Mouse (Mus musculus) CD8-positive naive resting alpha-beta T cell, adult 2 months (primary cell): ENCODE results near the gene Hspa5.
"Not testable (repeated sequence)": the region's sequence is repeated elsewhere in the genome, so short reads cannot be mapped to it uniquely, and the experiment has no call there.

Experiments used
- DNase-seq, 2 experiments: peaks; one replicate each; pipeline ENCODE4 v3.0.0; 2022; ENCODE audit warnings: low read depth in 2 of 2, low spot score in 2 of 2

Hspa5 gene

GRCm38 (mm10) chr2:34805364-34805950 is 33.7 kb downstream of the Hspa5 start:
- DNase-seq = no peak

GRCm38 (mm10) chr2:34808057-34808456 is 36.3 kb downstream of the Hspa5 start:
- DNase-seq = no peak

GRCm38 (mm10) chr2:34809568-34809967 is 37.8 kb downstream of the Hspa5 start:
- no peak for DNase-seq

- no peak for DNase-seq
These were observed 39.0 kb downstream of the Hspa5 start for GRCm38 (mm10) chr2:34810775-34811174.

- DNase-seq = no peak
These were observed 40.9 kb downstream of the Hspa5 start for GRCm38 (mm10) chr2:34812706-34813105.

- DNase-seq = not testable (repeated sequence)
These were observed 44.1 kb downstream of the Hspa5 start for GRCm38 (mm10) chr2:34815893-34816292.

- no peak for DNase-seq
These were observed 46.7 kb downstream of the Hspa5 start for GRCm38 (mm10) chr2:34818492-34818891.

- DNase-seq = peak; percentile 70 to 77
These were observed 54.2 kb downstream of the Hspa5 start, which contains the start of gene Fbxw2 for GRCm38 (mm10) chr2:34825827-34826459. Fbxw2 (minus strand) TSS chr2:34826311.

GRCm38 (mm10) chr2:34826460-34827231 is 54.9 kb downstream of the Hspa5 start:
- DNase-seq = peak; percentile 2 to 5
